Mouse (Mus musculus): ENCODE results near the gene Lilr4b.

GRCm38 (mm10) chr10:51520021-51520420, 39.6 kb downstream of the Lilr4b start:
- TF ChIP-seq CTCF (IDR thresholded peaks at IDR 0.05; ENCODE audit: low read depth) (no peak), EP300 (IDR thresholded peaks at IDR 0.05; ENCODE audit: low read depth) (no peak)

All from heart, postnatal 0 days (tissue).